Mouse (Mus musculus) lung, postnatal 0 days (tissue): ENCODE measurements around the gene Efcc1. TPM values are rescaled to one million over a fixed set of nuclear protein-coding genes. Genes with fewer than 3 reads are reported as not detected.

ENCODE experiments used
- ATAC-seq: fragments of 200-750 bp; cut with Nextera tagmentation; 2 replicates; pipeline ENCODE4 v1.8.0; 2017; ENCODE audit warnings: moderate library complexity
- DNase-seq: peaks from one replicate; pipeline ENCODE4 v3.0.0-alpha.2; 2016; ENCODE audit warnings: low spot score
- H3K27ac ChIP-seq: fragments of 300-500 bp; sonication (generic); 2 replicates; pipeline ENCODE4 v1.5.1; 2014; ENCODE audit warnings: antibody characterized with exemption, mild to moderate bottlenecking, low read length, mixed read lengths
- H3K27me3 ChIP-seq: fragments of 300-500 bp; sonication (generic); replicated peaks from 2 replicates; pipeline ENCODE4 v1.6.1; 2014; ENCODE audit warnings: low read length, mixed read lengths; ENCODE audit not compliant: insufficient read depth
- H3K36me3 ChIP-seq: fragments of 300-500 bp; sonication (generic); 2 replicates; pipeline ENCODE4 v1.6.1; 2014; ENCODE audit warnings: low read length, mixed read lengths; ENCODE audit not compliant: insufficient read depth
- H3K4me1 ChIP-seq: fragments of 300-500 bp; sonication (generic); 2 replicates; pipeline ENCODE4 v1.6.1; 2014; ENCODE audit warnings: antibody characterized with exemption, low read depth, low read length, mixed read lengths; ENCODE audit not compliant: insufficient read depth
- H3K4me2 ChIP-seq: fragments of 300-500 bp; sonication (generic); replicated peaks from 2 replicates; pipeline ENCODE4 v1.6.1; 2014; ENCODE audit warnings: low read depth, mild to moderate bottlenecking, low read length, moderate library complexity, mixed read lengths
- H3K4me3 ChIP-seq: fragments of 300-500 bp; sonication (generic); 2 replicates; pipeline ENCODE4 v1.5.1; 2014; ENCODE audit warnings: low read depth, low read length
- H3K9ac ChIP-seq: fragments of 300-500 bp; sonication (generic); replicated peaks from 2 replicates; pipeline ENCODE4 v1.6.1; 2014; ENCODE audit warnings: low read depth, mild to moderate bottlenecking
- H3K9me3 ChIP-seq: fragments of 300-500 bp; sonication (generic); 2 replicates; pipeline ENCODE4 v1.6.1; 2016; ENCODE audit warnings: low read length, mixed read lengths
- CTCF ChIP-seq: IDR thresholded peaks from 2 replicates; pipeline ENCODE4 v1.5.1; 2016; ENCODE audit warnings: antibody characterized with exemption, mild to moderate bottlenecking
- EP300 ChIP-seq: IDR thresholded peaks from 2 replicates; pipeline ENCODE4 v1.6.1; 2016; ENCODE audit warnings: antibody characterized with exemption, mild to moderate bottlenecking, control low read depth
- WGBS: fragments of 180-500 bp; shearing (Covaris S2); extraction: QIAGEN DNeasy Blood & Tissue Kit; methylation state at CpG from one replicate; pipeline ENCODE4 v1.1.7; 2014; 5-methylcytosine and 5-hydroxymethylcytosine counted together
- polyA plus RNA-seq: library from polyadenylated mRNA; unstranded; fragments of >200 nt; fragmentation: Nextera tagmentation; extraction: Ambion mirVana; gene quantifications from 2 replicates; pipeline ENCODE4 v1.2.1, GENCODE M21; 2015

The Efcc1 gene
- polyA plus RNA-seq, 1 experiment from 2014 or later, result 4.0 TPM

GRCm38 (mm10) chr6:87774909-87775308 lies 44.2 kb downstream of the Efcc1 start:
- H3K27me3 ChIP-seq, result no peaks in the 10 kb centered on the region
- DNase-seq (no peak), ATAC-seq (no peak)
- H3K9ac ChIP-seq, result no peak overlapping the region
- no peaks in the 10 kb centered on the region for H3K4me1 ChIP-seq
- TF ChIP-seq CTCF (no peak), EP300 (no peak)
- H3K9me3 ChIP-seq, result no peaks in the 10 kb centered on the region
- no peaks in the 10 kb centered on the region for H3K36me3 ChIP-seq
- H3K4me3 ChIP-seq, result no peak overlapping the region
- 72% methylated on average over 9 of the region's 9 CpGs for WGBS
- no peak overlapping the region for H3K4me2 ChIP-seq
- H3K27ac ChIP-seq, result no peak overlapping the region

GRCm38 (mm10) chr6:87775588-87776245 lies 45.0 kb downstream of the Efcc1 start:
- H3K9me3 ChIP-seq, result no peaks in the 10 kb centered on the region
- H3K4me1 ChIP-seq, result no peaks in the 10 kb centered on the region
- H3K4me3 ChIP-seq, result no peak overlapping the region
- H3K36me3 ChIP-seq, result no peaks in the 10 kb centered on the region
- H3K4me2 ChIP-seq, result no peak overlapping the region
- no peak overlapping the region for H3K9ac ChIP-seq
- no peak overlapping the region for H3K27ac ChIP-seq
- no peak for TF ChIP-seq EP300
- TF ChIP-seq CTCF, result no peak
- DNase-seq (no peak), ATAC-seq (no peak)
- WGBS, result 48% methylated on average over 3 of the region's 3 CpGs
- H3K27me3 ChIP-seq, result no peaks in the 10 kb centered on the region

GRCm38 (mm10) chr6:87776663-87777062 lies 46.0 kb downstream of the Efcc1 start:
- no peak for ATAC-seq
- no peak for DNase-seq
- WGBS, result 67% methylated on average over 1 of the region's 1 CpGs

GRCm38 (mm10) chr6:87777842-87778241 lies 47.2 kb downstream of the Efcc1 start, which contains the start of gene Gp9:
Gp9 (plus strand) TSS chr6:87778072.
- Histone ChIP-seq H3K9me3 (no peaks in the 10 kb centered on the region), H3K9ac (no peak within 1 kb of the TSS), H3K4me3 (no peak within 1 kb of the TSS), H3K27ac (no peak within 1 kb of the TSS), H3K4me2 (no peak within 1 kb of the TSS), H3K27me3 (no peaks in the 10 kb centered on the region), H3K36me3 (no peaks in the 10 kb centered on the region), H3K4me1 (no peaks in the 10 kb centered on the region)
- TF ChIP-seq CTCF (no peak), EP300 (no peak)
- DNase-seq, result no peak
- no peak for ATAC-seq
- WGBS, result 39% methylated on average over 2 of the region's 2 CpGs

More at GRCm38 (mm10) chr6:87776663-87777062, 46.0 kb downstream of the Efcc1 start:
- no peaks in the 10 kb centered on the region for H3K4me1 ChIP-seq
- H3K27ac ChIP-seq, result no peak overlapping the region
- no peaks in the 10 kb centered on the region for H3K27me3 ChIP-seq
- no peak overlapping the region for H3K9ac ChIP-seq
- no peak overlapping the region for H3K4me3 ChIP-seq
- H3K9me3 ChIP-seq, result no peaks in the 10 kb centered on the region
- no peak overlapping the region for H3K4me2 ChIP-seq
- no peaks in the 10 kb centered on the region for H3K36me3 ChIP-seq
- TF ChIP-seq CTCF (no peak), EP300 (no peak)

- Histone ChIP-seq H3K9ac (no peak overlapping the region), H3K36me3 (no peaks in the 10 kb centered on the region), H3K9me3 (no peaks in the 10 kb centered on the region), H3K27ac (no peak overlapping the region), H3K4me3 (no peak overlapping the region), H3K4me1 (no peaks in the 10 kb centered on the region), H3K27me3 (no peaks in the 10 kb centered on the region), H3K4me2 (no peak overlapping the region)
- DNase-seq, result peak; percentile 16
- TF ChIP-seq CTCF, result no peak
- TF ChIP-seq EP300, result no peak
- whole genome bisulfite sequencing, result 55% methylated on average over 11 of the region's 11 CpGs
- ATAC-seq, result peak; percentile 28
Observed at GRCm38 (mm10) chr6:87778294-87779173, 47.9 kb downstream of the Efcc1 start.
